Mouse (Mus musculus) testis, postnatal 14 days (tissue): ENCODE results near the gene Cilp.
"Not testable (repeated sequence)": the region's sequence is repeated elsewhere in the genome, so short reads cannot be mapped to it uniquely, and the experiment has no call there.

Source experiments
- DNase-seq: peaks from one replicate; pipeline ENCODE4 v3.0.0; 2021; ENCODE audit warnings: low spot score

Gene Cilp

DNA sequence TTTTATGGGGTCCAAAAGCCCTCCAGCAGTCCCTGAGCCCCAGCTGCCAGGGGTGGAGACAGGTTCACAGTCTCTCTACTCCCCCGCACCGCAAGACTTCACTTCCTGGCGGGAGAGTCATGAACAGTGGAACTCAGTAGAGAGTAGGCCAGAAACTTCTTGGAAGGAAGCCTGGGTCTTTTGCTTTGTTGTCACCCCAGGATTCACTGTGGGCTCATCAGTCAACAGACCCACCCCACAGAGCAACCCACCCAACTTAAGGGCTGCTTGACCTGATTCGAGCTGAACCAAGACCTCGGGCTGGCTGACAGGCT, 16.6 kb upstream of the Cilp start:
- DNase-seq, result peak; percentile 31

DNA sequence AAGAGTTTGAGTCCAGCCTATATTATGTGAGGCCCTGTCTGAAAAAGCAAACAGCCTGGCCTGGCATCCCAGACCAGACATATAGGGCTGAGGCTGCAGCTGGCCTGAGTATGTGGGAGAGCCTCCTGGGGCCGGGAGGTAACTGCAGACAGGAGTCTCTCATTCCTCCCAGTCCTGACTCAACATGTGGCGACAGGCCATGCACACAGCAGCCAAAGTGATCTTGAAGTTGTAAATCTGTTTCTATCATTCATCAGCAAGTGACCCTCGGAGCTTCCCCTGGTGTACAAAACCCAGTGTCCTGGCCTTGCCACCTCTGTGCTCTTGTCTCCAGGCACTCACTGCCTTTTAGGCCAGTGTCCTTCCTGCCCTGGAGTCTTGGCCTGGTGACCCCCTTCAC, 13.0 kb upstream of the Cilp start:
- DNase-seq, result no peak

DNA sequence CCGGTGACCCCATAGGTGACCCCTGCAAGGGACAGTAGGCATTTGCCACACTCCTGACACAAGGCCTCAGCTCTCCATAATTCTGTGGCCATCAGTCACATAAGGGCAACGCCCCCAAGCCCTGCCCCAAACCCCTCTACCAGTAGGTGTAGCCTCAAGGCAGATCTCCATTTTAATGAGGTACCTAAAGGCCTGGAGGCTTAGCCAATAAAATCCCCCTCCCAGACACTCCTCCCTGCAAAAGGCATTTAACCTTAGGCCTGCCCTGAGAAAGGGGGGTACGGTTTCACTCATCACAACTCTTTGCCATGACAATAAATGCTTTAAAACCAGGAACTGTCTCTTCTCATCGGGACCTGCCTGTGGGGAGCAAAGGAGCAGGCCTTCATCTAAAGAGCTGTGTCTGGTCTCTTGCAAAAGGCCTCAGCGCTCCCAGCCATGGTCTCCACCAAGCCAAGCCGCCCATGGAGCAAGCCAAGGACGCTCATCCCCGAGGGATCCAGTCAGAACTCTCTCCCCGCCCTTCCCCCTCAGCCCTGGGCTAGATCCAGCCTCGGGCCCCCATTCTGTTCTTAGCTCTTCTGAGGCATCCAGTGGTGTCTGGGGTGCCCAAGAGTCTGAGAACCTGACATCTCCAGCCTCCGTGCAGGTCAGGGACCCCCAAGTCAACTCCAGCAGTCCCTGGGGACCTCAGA, 8.9 kb upstream of the Cilp start:
- no peak for DNase-seq

- DNase-seq, result no peak
These were observed 7.6 kb upstream of the Cilp start for GRCm38 (mm10) chr9:65257218-65257910.

DNA sequence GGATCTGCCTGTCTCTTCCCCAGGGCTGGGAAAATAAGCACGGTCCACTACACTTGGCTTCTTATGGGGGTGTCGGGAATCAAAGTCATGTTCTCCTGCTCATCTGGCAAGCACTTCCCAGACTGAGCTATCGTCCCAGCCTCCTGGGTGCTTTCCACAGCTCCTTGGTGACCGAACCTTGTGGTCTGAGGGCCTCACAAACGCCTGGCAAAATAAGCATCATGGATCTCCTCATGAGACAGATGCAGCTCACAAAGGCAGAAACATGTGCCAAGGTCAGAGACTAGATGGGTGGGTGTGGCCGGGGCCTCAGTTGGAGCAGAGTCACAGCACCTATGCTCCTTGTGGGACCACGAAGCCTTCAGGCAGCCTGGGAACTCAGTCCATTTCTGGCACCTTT, 5.6 kb upstream of the Cilp start:
- no peak for DNase-seq

- peak; percentile 64 for DNase-seq
These were observed 3.3 kb upstream of the Cilp start for GRCm38 (mm10) chr9:65261591-65262230.

DNA sequence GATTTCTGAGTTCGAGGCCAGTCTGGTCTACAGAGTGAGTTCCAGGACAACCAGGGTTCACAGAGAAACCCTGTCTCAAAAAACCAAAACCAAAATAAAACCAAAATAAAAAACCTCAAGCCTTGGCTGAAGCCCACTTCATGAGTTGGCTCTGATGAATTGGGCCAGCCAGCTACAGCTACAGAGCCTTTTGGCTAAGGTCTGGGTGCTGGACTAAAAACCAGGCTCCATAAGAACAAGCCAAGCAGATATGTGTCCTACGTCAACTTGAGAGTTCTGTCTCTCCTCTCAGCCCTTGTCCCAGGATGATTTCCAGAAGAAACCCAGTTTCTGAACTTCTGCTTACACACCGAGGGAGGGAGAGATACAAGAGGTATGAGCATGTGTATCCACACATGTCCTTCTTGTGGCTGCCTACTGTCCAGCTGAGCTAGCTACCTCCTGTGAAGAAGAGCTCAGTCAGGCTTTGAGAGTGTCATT, 2.3 kb upstream of the Cilp start:
- no peak for DNase-seq

- DNase-seq, result no peak
These were observed 2.9 kb downstream of the Cilp start for GRCm38 (mm10) chr9:65267742-65268515.

- DNase-seq, result no peak
These were observed 8.2 kb downstream of the Cilp start for GRCm38 (mm10) chr9:65273048-65273809.

DNA sequence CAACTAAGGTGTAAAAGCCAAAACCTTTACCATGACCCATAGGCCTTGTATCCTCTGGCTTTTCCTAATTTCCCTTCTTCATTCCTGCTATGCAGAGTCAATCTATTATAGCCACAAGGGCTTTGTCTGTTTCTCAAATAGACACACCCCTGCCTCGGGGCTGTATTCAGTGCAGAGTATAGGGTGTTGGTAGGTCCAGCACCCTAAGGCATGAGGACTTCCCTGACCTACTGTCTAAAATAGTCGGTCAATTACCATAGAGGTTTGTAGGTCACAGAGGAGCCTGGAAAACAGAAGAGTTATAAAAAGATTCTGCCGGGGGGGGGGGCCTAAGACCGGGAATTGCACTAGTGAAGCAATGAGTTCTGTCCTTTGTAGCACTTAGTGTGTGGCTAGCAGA, 8.9 kb downstream of the Cilp start:
- DNase-seq, result no peak

DNA sequence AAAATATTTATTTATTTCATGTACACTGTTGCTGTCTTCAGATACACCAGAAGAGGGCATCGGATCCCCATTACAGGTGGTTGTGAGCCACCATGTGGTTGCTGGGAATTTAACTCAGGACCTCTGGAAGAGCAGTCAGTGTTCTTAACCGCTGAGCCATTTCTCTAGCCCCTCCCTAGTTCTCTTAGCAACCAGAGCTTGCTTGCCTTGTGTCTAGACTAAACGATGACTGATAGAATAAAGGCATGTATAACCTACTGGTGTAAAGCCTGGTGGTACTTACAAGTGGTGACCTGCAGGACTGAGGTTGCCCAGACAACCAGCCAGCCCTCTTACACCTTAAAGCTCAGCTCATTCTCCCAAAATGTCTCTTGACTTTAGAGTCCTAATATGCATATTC, 9.9 kb downstream of the Cilp start:
- DNase-seq, result not testable (repeated sequence)

DNA sequence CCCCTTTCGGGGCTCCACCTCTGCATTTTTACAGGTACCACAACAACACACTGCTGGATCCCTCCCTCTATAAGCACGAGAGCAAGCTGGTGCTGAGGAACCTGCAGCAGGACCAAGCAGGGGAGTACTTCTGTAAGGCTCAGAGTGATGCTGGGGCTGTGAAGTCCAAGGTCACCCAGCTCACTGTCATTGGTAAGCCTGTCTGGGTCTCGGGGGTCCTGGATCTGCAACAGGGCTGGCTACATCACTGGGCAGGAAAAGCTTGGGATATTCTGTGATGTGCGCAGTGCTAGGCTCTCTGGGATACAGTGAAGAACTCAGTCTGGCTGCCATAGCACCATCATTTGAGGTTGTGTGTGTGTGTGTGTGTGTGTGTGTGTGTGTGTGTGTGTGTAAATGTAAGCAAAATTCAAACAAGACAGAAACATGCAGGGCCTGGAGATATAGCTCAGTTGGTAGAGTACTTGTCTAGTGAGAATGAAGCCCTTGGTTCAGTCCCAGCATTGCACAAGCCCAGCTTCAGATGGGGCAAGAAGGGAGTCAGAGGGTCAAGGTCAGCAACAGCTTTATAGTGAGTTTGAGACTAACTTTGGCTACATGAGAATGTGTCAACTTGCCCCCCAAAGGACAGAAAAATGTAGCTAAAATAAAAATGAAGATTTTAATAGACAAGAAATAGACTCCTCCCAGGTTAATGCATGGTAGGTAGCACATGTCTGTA, 11.0 kb downstream of the Cilp start:
- DNase-seq, result no peak

- DNase-seq, result no peak
These were observed 16.7 kb downstream of the Cilp start for GRCm38 (mm10) chr9:65281536-65282151.

DNA sequence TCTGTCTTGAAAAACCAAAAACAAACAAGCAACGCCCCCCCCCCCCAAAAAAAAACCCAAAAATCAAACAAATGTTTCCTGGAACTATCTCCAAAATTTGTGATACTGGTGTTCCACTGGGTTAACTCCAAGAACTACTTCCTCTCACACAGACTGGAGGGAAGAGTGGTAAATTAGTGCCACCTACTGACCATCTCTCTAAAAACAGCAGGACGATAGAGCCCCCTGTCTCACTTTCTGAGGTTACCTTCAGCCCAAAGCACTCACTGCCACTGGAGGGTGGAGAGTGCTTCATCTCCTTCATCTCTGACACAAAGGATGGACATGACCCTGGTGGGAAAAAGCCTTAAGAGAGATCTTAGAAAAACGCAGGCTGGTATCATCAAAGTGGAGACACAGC, 18.3 kb downstream of the Cilp start:
- DNase-seq, result no peak

DNA sequence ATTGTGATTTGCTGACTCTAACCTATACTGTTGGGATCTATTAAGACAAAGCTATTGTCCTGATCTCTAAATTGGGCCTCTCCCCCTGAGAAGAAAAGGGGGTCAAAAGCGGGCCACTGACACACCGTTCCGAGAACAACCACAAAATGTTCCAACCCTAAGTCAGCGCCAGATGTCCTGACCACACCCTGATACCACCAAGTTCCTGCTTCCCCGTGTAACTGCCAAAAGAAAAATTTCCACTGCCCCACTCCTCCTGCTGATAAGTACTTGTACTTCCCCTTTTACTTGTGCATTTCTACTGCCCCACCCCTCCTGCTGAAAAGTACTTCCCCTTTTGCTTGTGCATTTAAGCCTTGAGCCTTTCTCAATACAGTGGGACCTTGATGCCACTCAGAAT, 23.3 kb downstream of the Cilp start:
- DNase-seq, result not testable (repeated sequence)

- no peak for DNase-seq
These were observed 25.0 kb downstream of the Cilp start for GRCm38 (mm10) chr9:65289988-65290387.

DNA sequence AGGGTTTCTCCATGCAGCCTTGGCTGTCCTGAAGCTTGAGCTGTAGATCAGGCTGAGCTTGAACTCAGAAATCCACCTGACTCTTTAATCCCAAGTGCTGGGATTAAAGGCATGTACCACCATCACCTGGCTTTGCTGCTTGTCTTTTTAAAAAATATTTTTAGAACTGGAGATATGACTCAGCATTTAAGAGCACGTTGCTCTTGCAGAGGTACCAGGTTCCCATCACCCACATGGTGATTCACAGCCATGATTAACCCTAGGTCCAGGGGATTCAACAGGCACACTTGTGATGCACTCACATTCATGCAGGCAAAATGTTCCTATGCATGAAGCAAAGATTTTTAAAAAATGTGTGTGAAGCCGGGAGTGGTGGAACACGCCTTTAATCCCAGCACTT, 27.4 kb downstream of the Cilp start:
- DNase-seq, result no peak

GRCm38 (mm10) chr9:65293119-65293518, 28.1 kb downstream of the Cilp start:
- no peak for DNase-seq

- DNase-seq, result no peak
These were observed 28.6 kb downstream of the Cilp start for GRCm38 (mm10) chr9:65293580-65293972.

- DNase-seq, result peak; percentile 99
These were observed 29.2 kb downstream of the Cilp start, which contains the start of gene Clpx for GRCm38 (mm10) chr9:65293973-65294715. Clpx (plus strand) TSS chr9:65294260.
